Mouse (Mus musculus): Measurements from ENCODE around the gene Aph1a. TPM values are rescaled to one million over a fixed set of nuclear protein-coding genes. Genes with fewer than 3 reads are reported as not detected.
"Not testable (repeated sequence)": the region's sequence is repeated elsewhere in the genome, so short reads cannot be mapped to it uniquely, and the experiment has no call there.

Aph1a gene
- polyA plus RNA-seq, 1 experiment from 2014 or later: 36.6 TPM

DNA sequence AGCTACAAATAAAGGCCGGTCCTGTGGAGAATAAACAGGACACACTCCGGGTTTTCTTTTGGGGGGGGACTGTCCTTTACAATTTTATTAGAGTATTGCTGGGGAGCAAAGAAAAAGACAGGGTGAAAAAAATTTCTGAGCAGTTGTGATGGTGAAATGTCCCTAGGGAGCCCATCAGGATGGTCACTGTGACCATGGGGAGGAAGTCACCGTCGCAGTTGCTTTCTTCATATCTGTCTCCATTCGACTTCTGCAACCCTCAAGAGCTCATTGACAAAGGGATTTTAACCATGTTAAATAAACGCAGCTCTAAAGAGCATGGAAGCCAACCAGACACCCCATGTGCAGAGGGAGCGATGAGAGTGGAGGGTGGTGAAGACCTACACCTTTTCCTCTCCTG, 23.0 kb downstream of the Aph1a start:
- no peaks in the 10 kb centered on the region for H3K4me1 ChIP-seq (ENCODE audit: control insufficient read depth, insufficient read depth, low read length)
- H3K4me3 ChIP-seq (ENCODE audit: low read depth, low read length): no peak overlapping the region
- no peak overlapping the region for H3K9ac ChIP-seq (ENCODE audit: low read depth, low read length)
- H3K36me3 ChIP-seq (ENCODE audit: control insufficient read depth, insufficient read depth, low read length): no peaks in the 10 kb centered on the region
- H3K27me3 ChIP-seq (replicated peaks; ENCODE audit: control insufficient read depth, insufficient read depth, low read length): no peaks in the 10 kb centered on the region
- no peak for ATAC-seq (ENCODE audit: low read depth)
- no peak overlapping the region for H3K27ac ChIP-seq (replicated peaks; ENCODE audit: low read depth, low read length)
- DNase-seq (ENCODE audit: low spot score): no peak
- H3K9me3 ChIP-seq (ENCODE audit: control insufficient read depth, low read length): no peaks in the 10 kb centered on the region
- H3K4me2 ChIP-seq (ENCODE audit: low read depth, low read length): no peak overlapping the region
- 73% methylated on average over 7 of the region's 7 CpGs for WGBS

DNA sequence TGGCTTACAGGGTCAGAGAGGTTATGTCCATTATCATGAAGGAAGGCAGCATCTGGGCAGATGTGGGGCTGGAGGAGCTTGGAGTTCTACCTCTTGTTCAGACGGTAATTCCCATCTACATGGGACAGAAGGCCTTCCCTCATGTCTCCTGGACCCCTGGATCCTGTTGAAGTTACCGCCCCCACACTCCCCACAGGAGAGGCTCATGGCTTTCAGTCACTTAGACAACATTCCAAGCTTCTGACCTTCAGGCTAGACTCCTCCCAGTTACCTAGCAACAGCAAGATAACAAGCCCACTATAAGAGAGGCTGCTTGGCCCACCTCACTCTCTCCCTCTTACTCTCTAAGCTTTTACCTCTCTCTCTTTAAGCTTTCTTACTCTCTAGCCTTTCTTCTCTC, 26.8 kb downstream of the Aph1a start:
- H3K9ac ChIP-seq (ENCODE audit: low read depth, low read length); H3K36me3 ChIP-seq (ENCODE audit: control insufficient read depth, insufficient read depth, low read length); H3K4me1 ChIP-seq (ENCODE audit: control insufficient read depth, insufficient read depth, low read length); H3K27me3 ChIP-seq (replicated peaks; ENCODE audit: control insufficient read depth, insufficient read depth, low read length); ATAC-seq (ENCODE audit: low read depth); H3K4me3 ChIP-seq (ENCODE audit: low read depth, low read length); DNase-seq (ENCODE audit: low spot score); H3K9me3 ChIP-seq (ENCODE audit: control insufficient read depth, low read length); H3K4me2 ChIP-seq (ENCODE audit: low read depth, low read length); H3K27ac ChIP-seq (replicated peaks; ENCODE audit: low read depth, low read length): not testable (repeated sequence)
- WGBS: 60% methylated on average over 2 of the region's 2 CpGs

DNA sequence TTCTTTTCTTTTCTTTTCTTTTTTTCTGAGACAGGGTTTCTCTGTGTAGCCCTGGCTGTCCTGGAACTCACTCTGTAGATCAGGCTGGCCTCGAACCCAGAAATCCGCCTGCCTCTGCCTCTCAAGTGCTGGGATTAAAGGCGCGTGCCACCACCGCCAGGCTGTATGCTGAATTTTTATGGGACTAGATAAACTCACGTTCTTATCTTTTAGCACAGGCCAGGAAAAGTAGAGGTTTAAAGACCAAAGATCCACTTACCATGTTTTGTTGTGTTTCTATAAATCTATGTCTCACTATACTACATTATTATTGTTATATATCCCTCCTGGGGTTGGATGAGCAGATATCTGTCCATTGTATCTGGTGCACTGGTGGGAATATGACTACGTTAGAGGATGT, 29.7 kb downstream of the Aph1a start:
- not testable (repeated sequence) for H3K27ac ChIP-seq (replicated peaks; ENCODE audit: low read depth, low read length); H3K36me3 ChIP-seq (ENCODE audit: control insufficient read depth, insufficient read depth, low read length); H3K4me1 ChIP-seq (ENCODE audit: control insufficient read depth, insufficient read depth, low read length); H3K4me3 ChIP-seq (ENCODE audit: low read depth, low read length); H3K9me3 ChIP-seq (ENCODE audit: control insufficient read depth, low read length); DNase-seq (ENCODE audit: low spot score); ATAC-seq (ENCODE audit: low read depth); H3K27me3 ChIP-seq (replicated peaks; ENCODE audit: control insufficient read depth, insufficient read depth, low read length); H3K4me2 ChIP-seq (ENCODE audit: low read depth, low read length); H3K9ac ChIP-seq (ENCODE audit: low read depth, low read length)
- 89% methylated on average over 7 of the region's 7 CpGs for whole genome bisulfite sequencing

DNA sequence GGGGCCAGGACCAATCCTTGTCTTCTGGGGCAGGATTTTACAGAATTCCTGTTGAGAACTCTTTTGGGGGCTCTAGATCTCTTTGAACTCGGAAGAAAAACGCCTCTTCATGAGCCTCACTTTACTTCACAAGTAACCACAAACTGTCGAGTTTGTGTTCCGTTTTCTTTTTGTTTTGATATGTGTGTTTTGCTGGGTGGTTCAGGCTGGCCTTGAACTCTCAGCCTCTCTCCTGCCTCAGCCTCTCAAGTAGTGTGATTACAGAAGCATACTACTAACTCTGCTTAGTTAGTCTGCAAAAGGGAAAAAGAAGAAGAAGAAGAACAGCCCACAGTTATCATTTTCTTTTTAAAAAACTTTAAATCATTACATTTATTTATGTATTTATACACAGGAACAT, 30.4 kb downstream of the Aph1a start:
- Histone ChIP-seq H3K9me3 (ENCODE audit: control insufficient read depth, low read length) (no peaks in the 10 kb centered on the region), H3K27ac (replicated peaks; ENCODE audit: low read depth, low read length) (no peak overlapping the region), H3K27me3 (replicated peaks; ENCODE audit: control insufficient read depth, insufficient read depth, low read length) (no peaks in the 10 kb centered on the region), H3K4me2 (ENCODE audit: low read depth, low read length) (no peak overlapping the region), H3K36me3 (ENCODE audit: control insufficient read depth, insufficient read depth, low read length) (no peaks in the 10 kb centered on the region), H3K4me1 (ENCODE audit: control insufficient read depth, insufficient read depth, low read length) (no peaks in the 10 kb centered on the region), H3K4me3 (ENCODE audit: low read depth, low read length) (no peak overlapping the region), H3K9ac (ENCODE audit: low read depth, low read length) (no peak overlapping the region)
- 71% methylated on average over 4 of the region's 4 CpGs for WGBS
- DNase-seq (ENCODE audit: low spot score): no peak
- ATAC-seq (ENCODE audit: low read depth): no peak

DNA sequence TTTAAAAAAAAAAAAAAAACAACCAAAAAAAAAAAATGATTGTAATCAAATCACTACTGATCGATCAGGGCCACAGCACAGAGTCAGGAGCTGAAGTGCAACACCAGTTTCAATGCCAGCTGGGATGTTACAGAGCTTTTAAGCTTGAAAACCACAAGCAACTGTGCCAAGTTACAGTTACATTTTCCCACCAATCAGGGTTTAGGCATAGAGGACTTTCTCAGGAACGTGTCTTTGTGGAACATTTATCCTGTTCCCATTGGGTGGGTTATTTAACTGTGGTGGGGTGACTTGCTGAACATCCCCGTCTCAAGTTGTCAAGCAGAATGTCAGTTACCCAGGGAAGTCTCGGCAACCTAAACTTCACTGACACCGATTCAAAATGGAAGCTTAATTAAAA, 31.3 kb downstream of the Aph1a start:
- no peak for ATAC-seq (ENCODE audit: low read depth)
- no peaks in the 10 kb centered on the region for H3K4me1 ChIP-seq (ENCODE audit: control insufficient read depth, insufficient read depth, low read length)

DNA sequence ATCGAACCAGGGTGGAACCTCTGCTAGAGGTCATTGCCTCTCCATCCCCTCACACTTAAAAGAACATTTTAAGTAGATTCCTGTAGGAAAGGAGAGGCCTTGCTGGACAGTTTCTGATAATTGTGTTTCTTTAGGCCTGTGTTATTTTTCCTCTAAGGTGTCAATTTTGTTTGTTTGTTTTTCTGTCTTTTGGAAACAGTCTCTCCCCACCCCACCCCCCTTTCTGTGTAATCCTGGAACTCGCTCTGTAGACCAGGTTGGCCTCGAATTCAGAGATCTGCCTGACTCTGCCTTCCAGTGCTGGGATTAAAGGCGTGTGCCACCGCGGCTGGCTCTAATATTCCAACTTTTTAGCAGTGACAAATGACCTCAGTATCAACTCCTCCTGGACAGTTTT, 34.5 kb downstream of the Aph1a start:
- peak overlapping the region; percentile 84 for H3K27ac ChIP-seq (replicated peaks; ENCODE audit: low read depth, low read length)
- 0 out of 2 replicates have a peak, but pooled peaks cover 2% of the 10 kb centered on the region for H3K36me3 ChIP-seq (ENCODE audit: control insufficient read depth, insufficient read depth, low read length)
- peak overlapping the region; percentile 64 for H3K9ac ChIP-seq (ENCODE audit: low read depth, low read length)
- no peaks in the 10 kb centered on the region for H3K4me1 ChIP-seq (ENCODE audit: control insufficient read depth, insufficient read depth, low read length)
- no peaks in the 10 kb centered on the region for H3K9me3 ChIP-seq (ENCODE audit: control insufficient read depth, low read length)
- ATAC-seq (ENCODE audit: low read depth) (no peak), DNase-seq (ENCODE audit: low spot score) (no peak)
- H3K4me3 ChIP-seq (ENCODE audit: low read depth, low read length): peak overlapping the region; percentile 86
- no peaks in the 10 kb centered on the region for H3K27me3 ChIP-seq (replicated peaks; ENCODE audit: control insufficient read depth, insufficient read depth, low read length)
- H3K4me2 ChIP-seq (ENCODE audit: low read depth, low read length): peak overlapping the region; percentile 65
- WGBS: 70% methylated on average over 6 of the region's 6 CpGs

More for the DNA sequence above, 31.3 kb downstream of the Aph1a start:
- H3K27ac ChIP-seq (replicated peaks; ENCODE audit: low read depth, low read length): no peak overlapping the region
- no peaks in the 10 kb centered on the region for H3K27me3 ChIP-seq (replicated peaks; ENCODE audit: control insufficient read depth, insufficient read depth, low read length)
- H3K9me3 ChIP-seq (ENCODE audit: control insufficient read depth, low read length): no peaks in the 10 kb centered on the region
- H3K4me3 ChIP-seq (ENCODE audit: low read depth, low read length): no peak overlapping the region
- DNase-seq (ENCODE audit: low spot score): peak; percentile 54
- no peaks in the 10 kb centered on the region for H3K36me3 ChIP-seq (ENCODE audit: control insufficient read depth, insufficient read depth, low read length)
- H3K9ac ChIP-seq (ENCODE audit: low read depth, low read length): no peak overlapping the region
- WGBS: 59% methylated on average over 5 of the region's 5 CpGs
- no peak overlapping the region for H3K4me2 ChIP-seq (ENCODE audit: low read depth, low read length)

DNA sequence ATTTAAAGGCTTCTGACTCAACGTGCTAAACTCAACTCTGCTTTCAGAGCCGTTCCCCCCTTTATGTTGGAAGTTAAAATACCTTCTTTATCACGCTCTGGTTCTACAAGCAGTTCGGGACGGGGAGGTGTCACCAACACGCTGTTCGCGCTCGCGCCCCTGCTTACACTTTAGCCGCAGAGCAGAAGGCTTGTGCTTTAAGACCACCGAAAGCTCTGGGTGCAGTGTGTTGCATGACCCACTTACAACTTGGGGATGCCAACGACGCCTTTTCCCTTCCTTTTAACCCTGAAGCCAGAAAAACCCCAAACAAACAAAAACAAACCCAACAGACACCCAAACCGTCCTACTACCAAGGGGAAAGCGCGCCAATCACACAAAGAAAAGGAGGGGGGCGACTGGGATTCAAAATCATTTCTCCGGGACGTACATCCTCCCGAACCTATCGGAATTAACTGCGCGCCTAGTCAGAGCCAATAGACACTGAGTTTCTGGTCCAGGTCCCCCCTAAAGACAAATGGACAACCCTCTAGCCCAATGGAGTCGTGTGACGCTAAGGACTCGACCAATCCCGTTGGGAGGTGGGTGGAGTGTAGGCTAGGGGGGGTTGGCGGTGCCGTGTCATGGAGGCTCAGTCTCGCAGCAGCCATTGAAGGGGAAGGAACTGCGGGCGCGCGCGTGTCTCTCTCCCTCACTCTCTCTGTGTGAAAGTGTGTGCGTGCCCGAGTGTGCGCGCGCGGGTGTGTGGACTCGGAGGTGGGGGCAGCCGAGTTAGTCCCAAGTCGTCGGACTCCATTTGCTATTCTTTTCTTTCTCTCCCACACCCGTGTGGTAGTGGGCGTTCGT, 35.1 kb downstream of the Aph1a start, which contains the start of gene Anp32e:
Gene Anp32e, plus strand, starts transcription at position 589 of the 846 bp plus-strand sequence.
- H3K4me1 ChIP-seq (ENCODE audit: control insufficient read depth, insufficient read depth, low read length): no peaks in the 10 kb centered on the region
- ATAC-seq (ENCODE audit: low read depth) (peak; percentile 100), DNase-seq (ENCODE audit: low spot score) (peak; percentile 100)
- WGBS: under 1% methylated on average over 42 of the region's 49 CpGs
- no peaks in the 10 kb centered on the region for H3K27me3 ChIP-seq (replicated peaks; ENCODE audit: control insufficient read depth, insufficient read depth, low read length)
- H3K4me3 ChIP-seq (ENCODE audit: low read depth, low read length): peak within 1 kb of the TSS; percentile 86
- no peaks in the 10 kb centered on the region for H3K9me3 ChIP-seq (ENCODE audit: control insufficient read depth, low read length)
- peak within 1 kb of the TSS; percentile 94 for H3K27ac ChIP-seq (replicated peaks; ENCODE audit: low read depth, low read length)
- peaks cover 8% of the 10 kb centered on the region for H3K36me3 ChIP-seq (ENCODE audit: control insufficient read depth, insufficient read depth, low read length)
- peak within 1 kb of the TSS; percentile 69 for H3K4me2 ChIP-seq (ENCODE audit: low read depth, low read length)
- peak within 1 kb of the TSS; percentile 98 for H3K9ac ChIP-seq (ENCODE audit: low read depth, low read length)

DNA sequence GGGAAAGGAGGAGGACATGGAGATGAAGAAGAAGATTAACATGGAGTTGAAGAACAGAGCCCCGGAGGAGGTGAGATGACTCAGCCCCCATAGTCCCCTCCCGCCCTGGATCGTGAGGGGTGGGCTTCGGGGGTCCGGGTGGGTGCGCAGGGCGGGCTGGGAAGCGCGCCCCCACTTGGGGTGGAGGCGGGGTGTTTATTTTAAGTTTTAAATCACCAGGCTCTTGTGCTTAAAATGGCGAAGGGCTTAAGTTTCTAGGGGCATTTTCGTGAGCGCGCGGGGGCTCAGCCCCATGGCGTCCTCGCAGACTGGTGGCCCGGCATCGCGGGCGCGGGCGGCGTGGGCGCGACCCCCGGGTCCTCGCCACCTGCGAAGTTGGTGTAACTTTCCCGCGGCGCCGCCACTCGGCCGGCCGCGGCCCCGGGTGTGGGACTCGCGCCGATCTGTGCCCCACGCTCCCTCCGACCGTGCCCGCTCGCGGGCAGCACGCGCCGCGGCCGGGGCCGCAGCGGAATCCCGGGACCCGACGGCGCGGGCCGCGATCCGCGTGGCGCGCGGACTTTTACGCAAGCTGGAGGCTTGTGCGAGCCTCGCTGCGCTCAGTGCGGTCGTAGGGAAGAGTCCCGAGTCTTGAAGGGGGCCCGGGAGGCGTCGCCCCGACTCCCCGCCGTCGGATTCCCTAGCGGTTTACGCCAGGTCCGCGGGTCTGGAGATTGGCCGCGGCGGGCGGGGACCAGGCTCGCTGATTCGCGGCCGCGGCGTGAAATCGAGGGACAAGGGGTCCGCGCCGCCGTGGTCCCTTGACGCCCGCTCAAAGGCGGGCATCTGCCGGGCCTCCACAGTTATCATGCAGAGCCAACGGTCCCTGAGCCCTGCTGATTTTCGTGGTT, 36.1 kb downstream of the Aph1a start:
- Histone ChIP-seq H3K36me3 (ENCODE audit: control insufficient read depth, insufficient read depth, low read length) (peaks cover 18% of the 10 kb centered on the region), H3K9me3 (ENCODE audit: control insufficient read depth, low read length) (no peaks in the 10 kb centered on the region), H3K9ac (ENCODE audit: low read depth, low read length) (peak overlapping the region; percentile 98), H3K4me3 (ENCODE audit: low read depth, low read length) (peak overlapping the region; percentile 86), H3K27me3 (replicated peaks; ENCODE audit: control insufficient read depth, insufficient read depth, low read length) (no peaks in the 10 kb centered on the region), H3K4me1 (ENCODE audit: control insufficient read depth, insufficient read depth, low read length) (no peaks in the 10 kb centered on the region), H3K4me2 (ENCODE audit: low read depth, low read length) (peak overlapping the region; percentile 69), H3K27ac (replicated peaks; ENCODE audit: low read depth, low read length) (peak overlapping the region; percentile 94)
- peak; percentile 9 for ATAC-seq (ENCODE audit: low read depth)
- DNase-seq (ENCODE audit: low spot score): peak; percentile 67
- WGBS: under 1% methylated on average over 47 of the region's 105 CpGs
